Mouse (Mus musculus) CH12.LX (cell line): Measurements from ENCODE around the gene Lrrc49. TPM values are rescaled to one million over a fixed set of nuclear protein-coding genes. Genes with fewer than 3 reads are reported as not detected.

ENCODE experiments used
- DNase-seq: peaks from one replicate; pipeline ENCODE4 v3.0.0-alpha.2; 2013; ENCODE audit errors: extremely low read depth
- H3K27ac ChIP-seq: 2 replicates; pipeline ENCODE4 v1.5.1; 2012; ENCODE audit warnings: low read depth, mild to moderate bottlenecking, control low read depth, moderate library complexity; ENCODE audit not compliant: insufficient read depth
- H3K27me3 ChIP-seq: replicated peaks from 2 replicates; pipeline ENCODE3; 2012; ENCODE audit warnings: inconsistent platforms
- H3K36me3 ChIP-seq, 2 experiments: replicated peaks in 1 of 2; 2 replicates each; pipeline versions ENCODE3 to v1.6.1; 2012; ENCODE audit warnings: inconsistent platforms in 1 of 2, low read length in 1 of 2, mild to moderate bottlenecking in 1 of 2, mixed read lengths in 1 of 2, moderate library complexity in 1 of 2; ENCODE audit not compliant: control insufficient read depth in 1 of 2, insufficient read depth in 1 of 2
- H3K4me1 ChIP-seq, 2 experiments: 2 replicates each; pipeline ENCODE4 v1.6.1; 2012; ENCODE audit warnings: inconsistent platforms in 1 of 2, moderate library complexity in 1 of 2; ENCODE audit not compliant: insufficient read depth in 2 of 2, control insufficient read depth in 1 of 2
- H3K4me2 ChIP-seq: 2 replicates; pipeline ENCODE4 v1.6.1; 2012; ENCODE audit warnings: low read depth, mild to moderate bottlenecking, control low read depth; ENCODE audit not compliant: poor library complexity, insufficient read depth, severe bottlenecking
- H3K4me3 ChIP-seq, 3 experiments: fragments of 150-350 bp in 1 of 3; sonication (generic) in 1 of 3; replicated peaks in 1 of 3; 2 replicates each; pipeline versions ENCODE3 to v1.5.1; 2011 to 2012; ENCODE audit warnings: low read depth in 2 of 3, low read length in 2 of 3, mild to moderate bottlenecking in 2 of 3, moderate library complexity in 2 of 3, control low read depth in 1 of 3, improper control_type of control experiment in 1 of 3, inconsistent platforms in 1 of 3, mixed read lengths in 1 of 3; ENCODE audit not compliant: poor library complexity in 1 of 3
- H3K79me2 ChIP-seq: replicated peaks from 2 replicates; pipeline ENCODE4 v1.6.1; 2012; ENCODE audit warnings: mild to moderate bottlenecking, moderate library complexity; ENCODE audit not compliant: control insufficient read depth, poor library complexity, insufficient read depth, severe bottlenecking; ENCODE audit errors: extremely low read depth
- H3K9ac ChIP-seq: 2 replicates; pipeline ENCODE4 v1.6.1; 2012; ENCODE audit warnings: low read depth, mild to moderate bottlenecking, control low read depth, moderate library complexity; ENCODE audit not compliant: insufficient read depth
- H3K9me3 ChIP-seq: replicated peaks from 2 replicates; pipeline ENCODE3; 2012; ENCODE audit warnings: low read length, inconsistent platforms, mixed read lengths
- CHD1 ChIP-seq: IDR thresholded peaks from 2 replicates; pipeline ENCODE4 v1.6.1; 2012; ENCODE audit warnings: low read depth, low read length, improper control_type of control experiment, inconsistent platforms
- CTCF ChIP-seq, 2 experiments: IDR thresholded peaks in 1 of 2; conservative IDR thresholded peaks in 1 of 2; 2 replicates each; pipeline ENCODE4 v1.5.1; 2011 to 2012; ENCODE audit warnings: low read depth in 2 of 2, low read length in 2 of 2, improper control_type of control experiment in 1 of 2, inconsistent platforms in 1 of 2, mild to moderate bottlenecking in 1 of 2, moderate library complexity in 1 of 2
- ELF1 ChIP-seq: IDR thresholded peaks from 2 replicates; pipeline ENCODE4 v1.6.1; 2014; ENCODE audit warnings: low read depth, mild to moderate bottlenecking, inconsistent platforms, low read length, improper control_type of control experiment
- EP300 ChIP-seq: IDR thresholded peaks from 2 replicates; pipeline ENCODE4 v1.6.1; 2011; ENCODE audit warnings: low read length, improper control_type of control experiment
- ETS1 ChIP-seq: conservative IDR thresholded peaks from 2 replicates; pipeline ENCODE4 v1.6.1; 2012; ENCODE audit warnings: low read depth, mild to moderate bottlenecking, inconsistent platforms, low read length, improper control_type of control experiment, moderate library complexity
- GABPA ChIP-seq: IDR thresholded peaks from 2 replicates; pipeline ENCODE4 v1.6.1; 2012; ENCODE audit warnings: low read depth, low read length, improper control_type of control experiment, inconsistent platforms; ENCODE audit not compliant: insufficient replicate concordance
- JUND ChIP-seq: conservative IDR thresholded peaks from 2 replicates; pipeline ENCODE4 v1.6.1; 2011; ENCODE audit warnings: low read depth, low read length, improper control_type of control experiment
- MAFK ChIP-seq: IDR thresholded peaks from 2 replicates; pipeline ENCODE4 v1.6.1; 2011; ENCODE audit warnings: low read length, improper control_type of control experiment; ENCODE audit not compliant: insufficient replicate concordance
- MAZ ChIP-seq: IDR thresholded peaks from 2 replicates; pipeline ENCODE4 v1.6.1; 2012; ENCODE audit warnings: low read depth, mild to moderate bottlenecking, inconsistent platforms, low read length, improper control_type of control experiment, moderate library complexity
- MEF2A ChIP-seq: IDR thresholded peaks from 2 replicates; pipeline ENCODE4 v1.6.1; 2014; ENCODE audit warnings: low read depth, mild to moderate bottlenecking, inconsistent platforms, low read length, improper control_type of control experiment, borderline replicate concordance
- MXI1 ChIP-seq: IDR thresholded peaks from 2 replicates; pipeline ENCODE4 v1.6.1; 2011; ENCODE audit warnings: mild to moderate bottlenecking, low read depth, low read length, improper control_type of control experiment
- RAD21 ChIP-seq: IDR thresholded peaks from 2 replicates; pipeline ENCODE4 v1.6.1; 2011; ENCODE audit warnings: low read depth, mild to moderate bottlenecking, low read length, improper control_type of control experiment, moderate library complexity
- RCOR1 ChIP-seq: conservative IDR thresholded peaks from 2 replicates; pipeline ENCODE4 v1.6.1; 2012; ENCODE audit warnings: low read depth, mild to moderate bottlenecking, inconsistent platforms, low read length, improper control_type of control experiment
- TBP ChIP-seq: conservative IDR thresholded peaks from 2 replicates; pipeline ENCODE4 v1.6.1; 2011; ENCODE audit warnings: low read depth, low read length, improper control_type of control experiment
- TCF12 ChIP-seq: IDR thresholded peaks from 2 replicates; pipeline ENCODE4 v1.6.1; 2014; ENCODE audit warnings: low read depth, mild to moderate bottlenecking, inconsistent platforms, low read length, improper control_type of control experiment
- USF2 ChIP-seq: conservative IDR thresholded peaks from 2 replicates; pipeline ENCODE4 v1.6.1; 2011; ENCODE audit warnings: low read depth, low read length, improper control_type of control experiment
- ZNF384 ChIP-seq: IDR thresholded peaks from 2 replicates; pipeline ENCODE4 v1.6.1; 2012; ENCODE audit warnings: low read depth, low read length, improper control_type of control experiment, inconsistent platforms
- dilution Hi-C: fragments of 300-500 bp; cut with MboI; formaldehyde crosslinking; loops from 2 replicates; pipeline ENCODE4 v1.14.3; 2020; ENCODE audit warnings: low sequenced_read_pairs; ENCODE audit not compliant: extremely low pct_unique_long_range_greater_than_20kb, extremely low pct_ligation_motif_present
- in situ Hi-C: fragments of 300-500 bp; cut with MboI; formaldehyde crosslinking; loops from 3 replicates; pipeline ENCODE4 v1.14.3; 2019; ENCODE audit warnings: low sequenced_read_pairs, low pct_ligation_motif_present, low pct_unique_long_range_greater_than_20kb, mixed read lengths
- polyA plus RNA-seq: library from polyadenylated mRNA; unstranded; fragments of >175 nt; gene quantifications from 2 replicates; pipeline ENCODE4 v1.2.1, GENCODE M21; 2012; ENCODE audit warnings: low read depth; ENCODE audit not compliant: insufficient read length
- total RNA-seq, 2 experiments: library from RNA; depleted of rRNA; stranded (reverse); fragments of 300-350 nt in 1 of 2; fragments of >200 nt in 1 of 2; gene quantifications; 2 replicates each; pipeline ENCODE4 v1.2.3; 2012 to 2014

Gene Lrrc49
- total and polyA plus RNA-seq, 3 experiments: 3.1 to 6.6 (median 6.2) TPM

DNA sequence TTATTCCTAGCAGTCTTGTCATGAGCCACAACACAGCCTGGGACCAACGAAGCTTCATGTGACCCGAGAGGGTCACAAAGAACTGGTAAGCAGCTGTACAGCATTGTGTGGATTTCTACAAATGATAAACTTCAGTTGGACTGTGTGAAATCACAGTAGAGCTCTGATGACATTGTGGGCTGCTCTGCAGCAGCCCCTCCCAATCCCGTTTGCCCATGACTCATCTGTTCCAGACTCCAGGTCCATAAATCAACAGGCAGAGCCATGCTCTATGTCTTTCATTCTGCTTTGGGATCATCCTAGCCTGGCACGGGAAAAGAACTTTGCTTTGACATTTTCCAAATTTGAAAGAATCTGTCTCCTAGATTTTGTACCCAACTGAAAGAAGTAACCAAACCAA, 4.7 kb upstream of the Lrrc49 start:
- Histone ChIP-seq H3K9me3 (peaks cover 8% of the 10 kb centered on the region), H3K27ac (no peak overlapping the region), H3K9ac (no peak overlapping the region), H3K36me3 (no peaks in the 10 kb centered on the region), H3K4me2 (no peak overlapping the region), H3K27me3 (peaks cover 17% of the 10 kb centered on the region), H3K79me2 (no peaks in the 10 kb centered on the region)
- DNase-seq: no peak
- dilution Hi-C loops: no loop called here
- TF ChIP-seq RCOR1: no peak
- no peak for TF ChIP-seq JUND
- TF ChIP-seq TBP: no peak
- no peak for TF ChIP-seq USF2
- no peak for TF ChIP-seq MEF2A
- TF ChIP-seq, all 38 proteins: peak for 0
- in situ Hi-C loops: no loop called here
- Histone ChIP-seq H3K4me3 (no peak overlapping the region), H3K4me1 (peaks cover 0 to 6% of the 10 kb centered on the region in 2 experiments; a peak in 1 of 4 replicates)

GRCm38 (mm10) chr9:60687415-60687814, 543 bp downstream of the Lrrc49 start:
- TF ChIP-seq MAFK (no peak), CTCF (conservative IDR thresholded peaks at IDR 0.05 in 1 of 2, IDR thresholded peaks at IDR 0.05 in 1 of 2; ENCODE audit: low read depth in 2 of 2, low read length in 2 of 2) (peak in 1 of 2 experiments; percentile 38; a peak in 2 of 4 replicates), RCOR1 (no peak), MXI1 (no peak), RAD21 (peak; percentile 33), ZNF384 (peak; percentile 58; the same call in 1 of the 2 replicates), ETS1 (no peak)
- Histone ChIP-seq H3K4me2 (peak overlapping the region; percentile 35), H3K36me3 (peaks cover 0 to 7% of the 10 kb centered on the region in 2 experiments), H3K79me2 (no peaks in the 10 kb centered on the region), H3K27me3 (no peaks in the 10 kb centered on the region), H3K9ac (peak overlapping the region; percentile 0; the same call in 1 of the 2 replicates), H3K4me3 (peak overlapping the region; percentile 64 to 85 (median 74)), H3K27ac (no peak overlapping the region), H3K4me1 (peaks cover 0 to 11% of the 10 kb centered on the region in 2 experiments; a peak in 1 of 4 replicates), H3K9me3 (peaks cover 5% of the 10 kb centered on the region)
- in situ Hi-C loops (no loop called here), dilution Hi-C loops (no loop called here)
- DNase-seq: peak; percentile 31

GRCm38 (mm10) chr9:60682753-60683152, 5.2 kb downstream of the Lrrc49 start:
- Histone ChIP-seq H3K4me3 (no peak overlapping the region), H3K36me3 (peaks cover 0 to 33% of the 10 kb centered on the region in 2 experiments)
- no peak for TF ChIP-seq EP300
- TF ChIP-seq GABPA: no peak
- TF ChIP-seq MAFK: no peak
- no peak for TF ChIP-seq MAZ
- TF ChIP-seq CHD1: no peak
- no peak for TF ChIP-seq TCF12
- TF ChIP-seq ELF1: no peak
- TF ChIP-seq, all 38 proteins: peak for 0
- dilution Hi-C loops (no loop called here), in situ Hi-C loops (no loop called here)
- no peak overlapping the region for H3K9ac ChIP-seq
- H3K27me3 ChIP-seq: no peaks in the 10 kb centered on the region
- no peaks in the 10 kb centered on the region for H3K9me3 ChIP-seq
- H3K79me2 ChIP-seq: no peaks in the 10 kb centered on the region
- H3K27ac ChIP-seq: no peak overlapping the region
- no peak for DNase-seq
- H3K4me1 ChIP-seq: 0 out of 4 replicates have a peak, but pooled peaks cover 0 to 5% of the 10 kb centered on the region in 2 experiments
- H3K4me2 ChIP-seq: no peak overlapping the region
